Mouse (Mus musculus) stomach, postnatal 0 days (tissue): ENCODE data around the gene Med13l. TPM values are rescaled to one million over a fixed set of nuclear protein-coding genes. Genes with fewer than 3 reads are reported as not detected.

Experiments
- ATAC-seq: fragments of 200-750 bp; cut with Nextera tagmentation; 2 replicates; pipeline ENCODE4 v1.8.0; 2017; ENCODE audit not compliant: low FRiP score, low TSS enrichment
- DNase-seq: peaks from one replicate; pipeline ENCODE4 v3.0.0-alpha.2; 2016; ENCODE audit warnings: low spot score
- H3K27ac ChIP-seq: fragments of 300-500 bp; sonication (generic); replicated peaks from 2 replicates; pipeline ENCODE4 v1.5.1; 2014; ENCODE audit warnings: mild to moderate bottlenecking, control low read depth
- H3K27me3 ChIP-seq: fragments of 300-500 bp; sonication (generic); 2 replicates; pipeline ENCODE4 v1.6.1; 2014; ENCODE audit warnings: low read length; ENCODE audit not compliant: control insufficient read depth, insufficient read depth
- H3K36me3 ChIP-seq: fragments of 300-500 bp; sonication (generic); 2 replicates; pipeline ENCODE4 v1.6.1; 2014; ENCODE audit warnings: low read length, mixed read lengths; ENCODE audit not compliant: control insufficient read depth, insufficient read depth
- H3K4me1 ChIP-seq: fragments of 300-500 bp; sonication (generic); replicated peaks from 2 replicates; pipeline ENCODE4 v1.6.1; 2014; ENCODE audit warnings: antibody characterized with exemption; ENCODE audit not compliant: control insufficient read depth, insufficient read depth
- H3K4me2 ChIP-seq: fragments of 300-500 bp; sonication (generic); replicated peaks from 2 replicates; pipeline ENCODE4 v1.6.1; 2014; ENCODE audit warnings: low read depth, mild to moderate bottlenecking, control low read depth, moderate library complexity
- H3K4me3 ChIP-seq: fragments of 300-500 bp; sonication (generic); 2 replicates; pipeline ENCODE4 v1.5.1; 2014; ENCODE audit warnings: low read depth, low read length, control low read depth
- H3K9ac ChIP-seq: fragments of 300-500 bp; sonication (generic); 2 replicates; pipeline ENCODE4 v1.6.1; 2014; ENCODE audit warnings: mild to moderate bottlenecking, low read length, control low read depth, mixed read lengths
- H3K9me3 ChIP-seq: fragments of 300-500 bp; sonication (generic); 2 replicates; pipeline ENCODE4 v1.6.1; 2016; ENCODE audit warnings: low read length; ENCODE audit not compliant: control insufficient read depth
- CTCF ChIP-seq: IDR thresholded peaks from 2 replicates; pipeline ENCODE4 v1.5.1; 2016; ENCODE audit warnings: antibody characterized with exemption, low read depth, mild to moderate bottlenecking, moderate library complexity
- EP300 ChIP-seq: optimal IDR thresholded peaks from 2 replicates; pipeline ENCODE3; 2016; ENCODE audit warnings: antibody characterized with exemption
- WGBS: fragments of 180-500 bp; shearing (Covaris S2); extraction: QIAGEN DNeasy Blood & Tissue Kit; methylation state at CpG from one replicate; pipeline ENCODE4 v1.1.7; 2014; 5-methylcytosine and 5-hydroxymethylcytosine counted together
- polyA plus RNA-seq: library from polyadenylated mRNA; unstranded; fragments of >200 nt; fragmentation: Nextera tagmentation; extraction: Ambion mirVana; gene quantifications from 2 replicates; pipeline ENCODE4 v1.2.1, GENCODE M21; 2015

Med13l gene
- polyA plus RNA-seq, 1 experiment from 2014 or later, result 5.4 TPM

DNA sequence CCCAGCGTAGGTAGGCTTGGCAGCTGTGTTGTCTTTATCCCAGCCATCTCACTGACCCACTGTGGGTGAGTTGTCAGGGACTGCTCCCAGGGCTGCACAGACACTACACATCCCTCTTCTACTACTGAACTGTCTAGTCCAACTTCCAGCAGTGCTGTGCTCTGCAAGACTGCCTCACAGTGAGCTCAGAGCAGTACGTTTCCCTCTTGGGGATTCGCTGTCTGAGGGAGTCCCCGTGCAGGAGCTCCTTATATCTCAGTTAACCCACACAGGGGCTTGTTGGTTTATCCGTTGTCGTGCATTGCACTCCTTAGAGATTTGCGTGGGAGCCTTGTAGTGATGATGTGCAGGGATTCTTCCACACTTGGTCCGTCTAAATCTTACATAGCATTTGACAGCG is 144.5 kb downstream of the Med13l start:
- Histone ChIP-seq H3K4me1 (peaks cover 8% of the 10 kb centered on the region; the same call in 1 of the 2 replicates), H3K4me2 (no peak overlapping the region), H3K27ac (no peak overlapping the region), H3K27me3 (no peaks in the 10 kb centered on the region), H3K36me3 (no peaks in the 10 kb centered on the region), H3K4me3 (no peak overlapping the region), H3K9ac (no peak overlapping the region), H3K9me3 (no peaks in the 10 kb centered on the region)
- no peak for ATAC-seq
- no peak for TF ChIP-seq CTCF
- no peak for TF ChIP-seq EP300
- no peak for DNase-seq
- WGBS, result 87% methylated on average over 9 of the region's 9 CpGs

DNA sequence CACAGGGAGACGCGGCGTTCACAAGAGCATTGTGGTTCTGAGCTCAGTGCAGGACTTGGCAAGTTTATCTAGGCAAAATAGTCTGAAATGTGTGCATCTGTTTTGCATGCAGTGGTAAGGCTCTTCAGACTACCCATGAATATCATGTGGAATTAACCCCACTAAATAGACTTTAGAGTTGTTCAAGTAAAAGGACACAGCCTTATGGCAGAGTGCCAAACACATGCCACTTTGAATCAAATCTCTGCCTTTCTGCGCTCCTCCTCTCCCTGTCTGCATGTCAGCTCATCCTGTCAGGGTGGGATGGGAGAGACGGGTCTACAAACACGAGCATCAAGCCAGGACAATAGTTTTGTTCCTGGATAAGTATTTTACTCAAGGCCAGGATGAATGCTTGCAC is 145.5 kb downstream of the Med13l start:
- 60% methylated on average over 6 of the region's 6 CpGs for WGBS
- no peak overlapping the region for H3K9ac ChIP-seq
- no peaks in the 10 kb centered on the region for H3K27me3 ChIP-seq
- H3K9me3 ChIP-seq, result no peaks in the 10 kb centered on the region
- H3K4me2 ChIP-seq, result no peak overlapping the region
- TF ChIP-seq EP300 (no peak), CTCF (no peak)
- H3K27ac ChIP-seq, result no peak overlapping the region
- peaks cover 7% of the 10 kb centered on the region; the same call in 1 of the 2 replicates for H3K4me1 ChIP-seq
- H3K4me3 ChIP-seq, result no peak overlapping the region
- no peaks in the 10 kb centered on the region for H3K36me3 ChIP-seq
- ATAC-seq (no peak), DNase-seq (no peak)

DNA sequence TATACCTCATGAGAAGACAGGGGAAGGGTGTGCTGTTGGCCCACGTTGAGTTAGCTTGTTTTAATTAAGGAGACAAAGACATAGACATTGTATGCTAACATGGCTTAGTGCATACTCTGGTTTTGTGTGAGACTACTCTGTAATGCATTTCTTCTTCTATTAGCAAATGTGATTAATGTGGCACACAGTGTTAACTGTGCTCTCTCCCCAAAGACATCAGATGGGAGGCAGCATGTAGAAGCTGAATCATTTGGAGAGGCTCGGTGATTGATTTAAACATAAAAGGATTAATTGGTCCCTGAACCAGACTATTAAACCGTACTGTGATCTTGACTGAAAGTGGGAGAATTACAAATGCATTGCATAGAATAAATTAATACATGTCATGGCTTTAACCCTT is 145.9 kb downstream of the Med13l start:
- Histone ChIP-seq H3K27me3 (no peaks in the 10 kb centered on the region), H3K9me3 (no peaks in the 10 kb centered on the region), H3K27ac (no peak overlapping the region), H3K36me3 (no peaks in the 10 kb centered on the region), H3K9ac (no peak overlapping the region), H3K4me2 (no peak overlapping the region), H3K4me1 (peaks cover 6% of the 10 kb centered on the region; the same call in 1 of the 2 replicates), H3K4me3 (no peak overlapping the region)
- 41% methylated on average over 3 of the region's 3 CpGs for WGBS
- no peak for DNase-seq
- ATAC-seq, result no peak
- TF ChIP-seq CTCF (no peak), EP300 (no peak)

DNA sequence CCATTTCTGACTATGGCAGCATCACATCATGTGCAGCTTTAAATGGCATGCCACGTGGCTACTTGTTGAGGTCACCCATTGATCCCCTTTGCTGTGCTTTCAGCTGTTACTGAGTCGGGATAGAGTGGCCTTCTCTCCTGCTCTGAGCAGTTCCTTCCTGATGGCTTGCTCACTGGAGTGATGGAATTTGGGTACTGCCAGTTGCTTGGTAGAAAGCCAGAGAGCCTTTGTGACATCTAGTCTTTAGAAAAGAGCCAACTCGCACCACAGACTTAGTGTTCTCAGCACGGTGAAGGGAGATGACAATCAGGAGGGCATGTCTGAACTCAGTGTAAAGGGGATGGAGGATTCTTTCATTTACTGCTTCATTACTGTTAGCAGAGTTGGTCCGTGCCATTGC is 147.0 kb downstream of the Med13l start:
- H3K27me3 ChIP-seq, result no peaks in the 10 kb centered on the region
- no peaks in the 10 kb centered on the region for H3K9me3 ChIP-seq
- DNase-seq (no peak), ATAC-seq (no peak)
- H3K4me3 ChIP-seq, result no peak overlapping the region
- no peak for TF ChIP-seq CTCF
- no peak for TF ChIP-seq EP300
- H3K27ac ChIP-seq, result no peak overlapping the region
- no peak overlapping the region for H3K9ac ChIP-seq
- WGBS, result 61% methylated on average over 5 of the region's 5 CpGs
- peaks cover 6% of the 10 kb centered on the region; the same call in 1 of the 2 replicates for H3K4me1 ChIP-seq
- H3K36me3 ChIP-seq, result no peaks in the 10 kb centered on the region
- no peak overlapping the region for H3K4me2 ChIP-seq

DNA sequence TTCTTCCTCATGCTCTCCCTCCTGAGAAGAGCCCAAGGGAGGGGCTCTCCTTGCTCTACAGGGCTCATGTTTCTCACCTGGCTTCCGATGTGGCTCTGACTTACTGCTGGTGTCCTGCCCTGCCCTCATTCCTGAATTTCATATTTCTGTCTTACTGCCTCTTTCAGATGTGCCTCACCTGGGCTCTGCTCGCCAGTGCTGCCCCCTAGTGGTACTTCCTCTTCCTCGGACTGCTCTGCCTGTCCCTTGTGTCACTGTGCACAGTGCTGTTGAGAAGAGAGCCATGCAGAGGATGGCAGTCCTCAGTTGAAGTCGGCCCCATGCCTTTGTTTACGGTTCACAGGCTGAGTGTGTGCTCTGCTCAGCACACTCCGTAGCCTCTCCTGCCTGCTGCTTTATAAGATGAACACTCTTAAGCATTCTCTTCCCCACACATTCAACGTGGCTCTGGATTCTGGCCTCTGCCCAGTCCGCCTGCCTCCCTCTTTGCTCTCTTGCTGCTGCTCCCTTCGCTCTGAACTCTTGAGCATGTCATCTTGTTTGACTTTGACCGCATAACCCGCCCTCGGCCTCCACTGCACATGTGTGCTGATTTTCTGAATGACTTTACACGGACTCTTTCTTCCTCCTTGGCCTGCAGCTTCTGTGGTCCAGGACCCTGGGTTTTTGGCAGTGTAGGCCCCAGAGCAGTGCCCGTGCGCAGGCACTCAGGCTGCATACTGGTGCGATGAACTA is 147.9 kb downstream of the Med13l start:
- no peaks in the 10 kb centered on the region for H3K36me3 ChIP-seq
- WGBS, result 49% methylated on average over 16 of the region's 16 CpGs
- H3K4me1 ChIP-seq, result peaks cover 6% of the 10 kb centered on the region; the same call in 1 of the 2 replicates
- peak; percentile 74 for ATAC-seq
- no peak overlapping the region for H3K27ac ChIP-seq
- no peaks in the 10 kb centered on the region for H3K27me3 ChIP-seq
- peak; percentile 82 for DNase-seq
- no peak overlapping the region for H3K4me3 ChIP-seq
- H3K9ac ChIP-seq, result no peak overlapping the region
- TF ChIP-seq CTCF (peak; percentile 90), EP300 (no peak)
- no peak overlapping the region for H3K4me2 ChIP-seq
- no peaks in the 10 kb centered on the region for H3K9me3 ChIP-seq

DNA sequence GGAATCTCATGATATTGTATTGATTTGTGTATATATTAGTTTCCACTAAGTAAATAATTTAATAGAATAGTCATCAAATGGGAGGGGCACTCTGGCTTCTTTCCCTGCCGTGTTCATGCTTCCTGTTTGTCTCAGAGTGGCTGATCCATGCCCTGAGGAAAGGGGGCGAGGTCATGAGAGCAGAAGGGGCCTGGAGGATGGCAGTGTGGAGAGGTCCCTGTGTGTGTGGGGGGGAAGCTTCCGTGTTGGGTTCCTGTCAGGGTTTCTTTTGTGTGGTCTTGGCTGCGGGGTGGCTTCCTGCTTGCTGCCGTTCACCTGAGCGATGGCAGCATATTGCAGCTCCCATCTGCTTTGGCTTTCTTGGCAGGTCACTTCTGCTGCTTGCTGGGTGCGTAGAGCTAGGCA is 149.4 kb downstream of the Med13l start:
- no peak overlapping the region for H3K27ac ChIP-seq
- 52% methylated on average over 7 of the region's 7 CpGs for WGBS
- H3K27me3 ChIP-seq, result no peaks in the 10 kb centered on the region
- DNase-seq, result no peak
- H3K9ac ChIP-seq, result no peak overlapping the region
- no peaks in the 10 kb centered on the region for H3K36me3 ChIP-seq
- peaks cover 6% of the 10 kb centered on the region; the same call in 1 of the 2 replicates for H3K4me1 ChIP-seq
- H3K4me3 ChIP-seq, result no peak overlapping the region
- ATAC-seq, result no peak
- H3K9me3 ChIP-seq, result no peaks in the 10 kb centered on the region
- TF ChIP-seq CTCF (no peak), EP300 (no peak)
- H3K4me2 ChIP-seq, result no peak overlapping the region
